Mouse (Mus musculus): ENCODE measurements around the gene Rarres1.

Rarres1 gene

GRCm38 (mm10) chr3:67515274-67515801 is at the start of gene Rarres1:
Gene Rarres1 (minus strand): TSS chr3:67515523.
- DNase-seq (ENCODE audit: low read depth), result no peak

DNA sequence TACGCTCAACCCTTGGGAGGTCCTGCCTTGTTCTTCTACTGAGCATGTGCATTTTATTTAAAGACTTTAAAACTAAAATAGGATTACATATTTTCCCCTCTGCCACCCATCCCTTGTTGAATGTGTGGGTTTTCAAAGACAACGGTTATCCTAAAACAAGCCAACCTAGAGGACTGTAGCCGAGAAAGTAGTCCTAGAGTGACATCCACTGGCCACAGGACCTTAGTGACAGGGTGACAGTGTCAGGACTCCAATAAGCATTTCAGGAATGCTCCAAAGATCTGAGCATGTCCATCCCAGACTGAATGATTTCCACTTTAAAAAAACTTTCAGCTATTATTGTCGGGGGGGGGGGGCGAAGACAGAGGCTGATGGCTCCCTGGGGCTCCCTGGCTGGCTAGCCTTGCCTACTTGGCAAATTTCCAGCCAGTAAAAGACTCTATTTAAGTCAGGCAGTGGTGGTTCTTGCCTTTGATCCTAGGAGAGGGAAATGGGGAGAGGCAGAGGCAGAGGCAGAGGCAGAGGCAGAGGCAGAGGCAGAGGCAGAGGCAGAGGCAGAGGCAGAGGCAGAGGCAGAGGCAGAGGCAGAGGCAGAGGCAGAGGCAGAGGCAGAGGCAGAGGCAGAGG is 49.5 kb upstream of the Rarres1 start:
- no peak for DNase-seq (ENCODE audit: low read depth)

DNA sequence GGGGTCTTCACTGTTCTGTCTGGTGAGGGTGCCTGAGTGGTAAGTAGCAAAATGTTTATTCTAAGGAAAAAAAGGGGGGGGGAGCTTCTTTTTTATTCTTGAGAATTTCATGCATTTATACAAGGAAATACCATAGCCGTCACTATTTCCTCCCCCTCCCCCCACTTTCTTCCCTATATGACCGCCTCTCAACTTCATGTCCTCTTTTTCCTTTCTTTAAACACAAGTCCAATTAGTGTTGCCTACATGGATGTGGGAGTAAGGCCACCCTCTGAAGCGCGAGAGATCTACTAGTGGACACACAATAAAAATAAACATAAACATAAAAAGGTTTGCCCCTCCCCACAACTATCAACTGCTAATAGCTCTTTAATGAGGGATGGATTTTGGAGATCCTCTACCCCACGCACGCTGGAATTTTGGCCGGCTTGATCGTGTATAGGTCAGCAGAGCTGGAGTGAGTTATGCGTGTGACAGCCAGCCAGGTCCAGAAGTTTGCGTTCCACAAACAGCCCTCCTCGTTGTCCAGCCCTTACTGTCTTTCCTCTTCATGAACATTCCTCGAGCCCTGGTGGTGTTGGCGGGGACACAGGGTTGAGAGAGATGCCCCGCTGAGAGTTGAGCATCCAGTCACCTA is 42.5 kb upstream of the Rarres1 start:
- DNase-seq (ENCODE audit: low read depth), result no peak

DNA sequence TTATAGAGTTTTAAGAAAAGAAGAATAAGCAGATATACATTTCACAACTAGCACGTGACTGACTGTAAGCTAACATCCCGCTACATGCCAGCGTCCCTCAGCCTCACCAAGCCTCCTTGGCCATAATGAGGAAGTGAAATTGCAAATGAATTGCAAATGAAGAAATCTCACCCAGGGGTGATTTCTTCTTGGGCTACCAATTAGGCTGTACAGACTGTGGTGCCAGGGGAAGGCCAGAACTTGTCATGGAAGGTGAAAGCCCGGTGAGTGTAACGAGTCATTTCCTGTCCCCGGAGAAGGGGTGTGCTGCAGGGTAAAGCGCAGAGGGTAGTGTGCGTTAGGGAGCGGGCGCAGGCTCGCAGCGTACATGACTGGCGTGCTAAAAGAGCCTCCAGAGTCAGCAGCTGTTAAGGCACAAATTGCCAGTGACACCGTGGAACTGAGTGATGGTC is 41.9 kb upstream of the Rarres1 start:
- DNase-seq (ENCODE audit: low read depth), result peak; percentile 17

DNA sequence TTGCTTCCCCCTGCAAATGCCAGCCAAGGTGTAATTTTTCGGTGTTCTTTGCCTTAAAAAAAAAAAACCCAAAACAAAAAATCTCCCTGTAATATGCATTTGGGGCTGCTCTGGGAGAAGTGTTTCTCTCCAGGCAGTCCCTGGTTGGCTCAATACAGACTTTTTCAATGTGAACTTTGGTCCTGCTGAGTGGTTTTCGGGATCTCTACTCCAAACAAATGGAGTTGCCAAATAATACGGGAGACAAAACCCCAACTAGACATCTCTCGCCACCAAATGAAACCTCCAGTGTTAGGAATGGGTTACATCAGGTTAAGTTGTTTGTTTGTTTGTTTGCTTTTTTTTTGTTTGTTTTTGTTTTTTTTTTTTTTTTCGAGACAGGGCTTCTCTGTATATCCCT is 39.9 kb upstream of the Rarres1 start:
- no peak for DNase-seq (ENCODE audit: low read depth)

- no peak for DNase-seq (ENCODE audit: low read depth)
These were observed 38.7 kb upstream of the Rarres1 start for GRCm38 (mm10) chr3:67553927-67554448.

DNA sequence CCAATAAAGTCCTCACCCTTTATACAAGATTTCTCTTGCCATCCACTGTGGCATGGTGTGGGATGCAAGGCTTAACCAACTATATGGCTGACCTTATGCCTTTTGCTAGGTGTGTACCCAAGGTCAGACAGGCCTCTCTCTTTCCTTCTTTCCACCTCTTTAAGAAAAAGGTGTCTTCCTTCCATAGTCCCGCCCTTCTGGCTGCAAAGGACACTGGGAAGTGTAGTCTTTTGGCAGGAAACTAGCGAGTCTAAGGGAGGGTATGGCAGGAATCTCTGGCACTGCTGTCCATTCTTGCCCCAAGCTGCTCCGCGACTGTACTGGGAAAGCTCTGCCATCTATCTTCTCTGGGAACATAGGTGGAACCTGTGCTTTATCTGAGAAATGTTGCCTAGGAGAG is 38.0 kb upstream of the Rarres1 start:
- DNase-seq (ENCODE audit: low read depth), result no peak

GRCm38 (mm10) chr3:67551193-67551592 is 35.9 kb upstream of the Rarres1 start:
- no peak for DNase-seq (ENCODE audit: low read depth)

DNA sequence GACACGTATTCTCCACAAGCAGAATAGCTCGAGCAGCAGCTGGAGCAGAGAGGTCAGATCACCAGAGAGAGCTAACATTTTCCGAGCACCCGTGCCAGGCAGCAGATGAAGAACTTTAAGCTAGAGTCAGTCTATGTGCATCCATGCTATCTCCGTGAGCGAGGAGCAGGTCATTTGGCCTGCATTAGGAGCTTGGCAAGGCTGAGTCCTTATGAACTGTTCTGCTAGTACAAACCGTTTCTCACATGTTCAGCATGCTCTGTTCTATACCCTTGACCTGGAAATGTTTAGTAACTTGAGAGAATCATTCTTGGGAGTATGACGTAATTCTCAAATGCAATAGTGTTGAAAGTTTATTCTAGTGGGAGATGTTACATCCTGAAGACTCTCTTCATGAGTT is 28.3 kb upstream of the Rarres1 start:
- no peak for DNase-seq (ENCODE audit: low read depth)

DNA sequence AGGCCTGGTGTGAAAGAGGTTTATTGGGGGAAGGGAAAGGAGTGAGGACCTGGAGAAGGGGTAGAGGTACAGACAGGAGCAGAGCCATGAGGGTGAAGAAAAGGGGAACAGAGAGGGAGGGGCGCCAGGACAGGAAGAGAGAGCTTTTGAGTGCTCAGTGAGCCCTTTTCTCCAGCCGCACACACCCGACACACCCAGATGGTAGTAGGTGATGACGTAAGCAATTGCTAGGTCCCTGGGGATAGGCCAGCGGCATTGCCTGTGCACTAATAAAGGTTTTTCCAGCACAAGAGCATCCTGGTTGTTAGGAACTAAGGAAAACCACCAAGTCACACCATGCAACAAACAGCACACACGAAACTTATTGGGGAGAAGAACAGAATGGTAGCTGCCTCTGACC is 9.4 kb upstream of the Rarres1 start:
- DNase-seq (ENCODE audit: low read depth), result no peak

DNA sequence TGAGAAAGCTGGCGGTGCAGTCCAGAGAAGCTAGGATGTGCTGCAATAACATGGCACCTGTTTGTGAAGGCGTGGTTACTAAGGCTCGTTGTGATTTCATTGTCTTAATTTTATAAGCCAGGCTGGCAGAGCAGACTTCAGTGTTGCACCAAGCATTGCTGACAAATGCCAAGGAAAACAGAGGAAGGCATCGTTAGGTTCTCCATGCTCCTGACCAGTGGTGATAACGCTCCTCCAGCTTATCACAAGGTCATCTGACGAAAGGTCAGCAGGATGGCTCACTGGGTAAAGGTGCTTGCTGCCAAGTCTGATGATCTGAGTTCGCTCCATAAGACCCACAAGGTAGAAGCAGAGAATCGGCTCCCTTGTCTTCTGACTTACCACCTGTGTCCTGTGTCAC is 7.4 kb upstream of the Rarres1 start:
- no peak for DNase-seq (ENCODE audit: low read depth)

GRCm38 (mm10) chr3:67520568-67521143 is 5.3 kb upstream of the Rarres1 start:
- DNase-seq (ENCODE audit: low read depth), result no peak

- peak; percentile 2 for DNase-seq (ENCODE audit: low read depth)
These were observed 486 bp downstream of the Rarres1 start for GRCm38 (mm10) chr3:67514801-67515273.

- peak; percentile 72 for DNase-seq (ENCODE audit: low read depth)
These were observed 2.5 kb downstream of the Rarres1 start for GRCm38 (mm10) chr3:67512807-67513206.

- no peak for DNase-seq (ENCODE audit: low read depth)
These were observed 7.0 kb downstream of the Rarres1 start for GRCm38 (mm10) chr3:67508216-67508892.

- DNase-seq (ENCODE audit: low read depth), result no peak
These were observed 10.0 kb downstream of the Rarres1 start for GRCm38 (mm10) chr3:67505286-67505685.

DNA sequence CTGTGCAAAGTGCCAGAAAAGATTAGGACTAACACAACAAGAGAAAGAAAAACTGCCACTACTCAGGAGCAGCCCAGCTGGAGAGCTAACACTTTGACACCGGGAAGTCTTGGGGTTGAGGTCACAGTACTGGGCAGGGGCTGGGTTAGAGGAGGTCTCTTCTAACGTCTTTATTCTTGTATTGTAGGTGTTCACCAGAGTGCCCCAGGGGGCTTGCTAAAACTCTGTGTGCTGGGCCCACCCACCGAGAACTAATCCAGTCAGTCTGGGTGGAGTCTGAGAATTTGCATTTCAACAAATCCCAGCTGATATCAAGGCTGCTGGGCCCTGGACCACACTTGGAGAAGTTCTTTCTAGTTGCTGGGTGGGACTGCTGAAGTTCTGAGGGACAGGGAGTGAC is 11.4 kb downstream of the Rarres1 start:
- DNase-seq (ENCODE audit: low read depth), result no peak

- DNase-seq (ENCODE audit: low read depth), result no peak
These were observed 15.9 kb downstream of the Rarres1 start for GRCm38 (mm10) chr3:67499406-67499791.

DNA sequence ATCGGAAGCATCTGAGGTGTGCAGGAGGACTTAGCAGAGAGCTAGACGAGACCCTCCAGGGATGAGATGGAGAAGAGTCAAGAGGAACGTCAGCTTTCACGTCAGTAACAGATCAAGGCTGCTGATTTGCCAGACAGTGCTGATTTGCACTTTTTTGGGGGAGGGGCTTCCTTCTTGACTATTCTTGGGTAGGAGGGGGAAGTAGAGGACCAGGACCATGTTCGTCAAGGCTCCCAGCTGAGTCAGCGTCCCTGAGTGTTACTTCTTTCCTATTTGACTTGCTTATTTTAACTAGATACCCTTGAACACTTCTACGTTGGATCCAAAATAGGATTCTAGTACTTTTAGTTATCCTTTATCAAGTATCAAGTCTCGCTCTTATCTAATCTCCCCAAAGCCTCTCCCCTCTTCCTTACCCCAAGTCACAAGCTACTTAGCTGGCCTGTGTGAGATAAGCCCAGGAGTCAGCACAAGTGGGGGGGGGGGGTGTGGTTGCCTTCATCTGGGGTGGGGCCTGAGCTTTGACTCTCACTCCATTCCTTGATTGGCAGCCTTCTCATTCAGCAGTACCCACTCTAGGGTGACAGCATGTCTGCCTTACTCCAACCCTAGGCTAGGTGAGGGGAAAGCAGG is 16.4 kb downstream of the Rarres1 start:
- no peak for DNase-seq (ENCODE audit: low read depth)

- no peak for DNase-seq (ENCODE audit: low read depth)
These were observed 17.3 kb downstream of the Rarres1 start for GRCm38 (mm10) chr3:67497998-67498397.

DNA sequence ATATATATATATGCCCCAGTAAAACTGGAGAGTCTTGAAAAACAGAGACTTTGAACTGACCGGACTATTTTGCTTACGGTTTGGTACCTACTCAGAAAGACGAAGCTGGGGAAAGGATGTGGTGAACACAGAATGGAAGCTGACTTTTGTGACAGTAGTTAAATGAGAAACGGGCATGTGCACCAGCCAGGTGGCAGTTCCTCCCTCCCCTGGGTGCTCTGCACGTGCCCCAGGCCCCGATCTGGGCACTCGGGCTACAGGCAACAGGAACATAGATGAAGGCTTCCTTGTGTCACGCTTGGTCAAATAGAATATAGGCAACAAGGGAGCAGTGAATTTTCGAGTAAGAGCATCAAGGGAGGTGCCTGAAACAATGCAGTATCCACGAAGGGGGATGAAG is 19.0 kb downstream of the Rarres1 start:
- no peak for DNase-seq (ENCODE audit: low read depth)

- DNase-seq (ENCODE audit: low read depth), result no peak
These were observed 22.2 kb downstream of the Rarres1 start for GRCm38 (mm10) chr3:67493132-67493531.

Measured in induced T-regulatory cell, adult 2 months (primary cell).